Mouse (Mus musculus): ENCODE measurements around the gene Capn13.

DNA sequence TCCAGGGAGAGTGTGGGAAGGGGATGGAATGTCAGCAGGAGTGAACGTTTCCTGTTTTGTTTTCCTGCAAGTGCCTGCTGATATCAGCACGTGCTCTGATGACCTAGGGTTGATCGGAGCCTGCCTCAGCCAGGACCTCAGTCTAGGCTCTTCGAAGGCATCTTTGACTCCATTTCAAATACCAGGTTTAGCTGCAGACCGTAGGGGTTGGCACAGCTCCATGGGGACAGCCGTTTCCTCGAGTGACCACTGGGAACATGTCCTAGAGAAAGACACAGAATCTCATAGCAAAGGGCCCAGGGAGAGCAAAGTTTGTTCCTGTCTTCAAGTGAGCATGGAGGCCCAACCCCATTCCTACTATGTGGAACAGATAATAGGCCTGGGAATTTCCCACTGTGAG, 94.0 kb downstream of the Capn13 start:
- TF ChIP-seq ZC3H11A (IDR thresholded peaks at IDR 0.05; ENCODE audit: borderline replicate concordance, low read depth, low read length) (no peak), MAFK (IDR thresholded peaks at IDR 0.05; ENCODE audit: insufficient read depth, low read depth, low read length) (no peak), ZNF384 (IDR thresholded peaks at IDR 0.05; ENCODE audit: low read depth, low read length) (no peak), CHD2 (IDR thresholded peaks at IDR 0.05; ENCODE audit: low read depth, low read length) (no peak), HCFC1 (IDR thresholded peaks at IDR 0.05; ENCODE audit: borderline replicate concordance, insufficient read depth, low read length) (no peak)
